Mouse (Mus musculus) stomach, postnatal 0 days (tissue): ENCODE results near the gene Senp5.

Experiments
- CTCF ChIP-seq: IDR thresholded peaks from 2 replicates; pipeline ENCODE4 v1.5.1; 2016; ENCODE audit warnings: antibody characterized with exemption, low read depth, mild to moderate bottlenecking, moderate library complexity
- EP300 ChIP-seq: optimal IDR thresholded peaks from 2 replicates; pipeline ENCODE3; 2016; ENCODE audit warnings: antibody characterized with exemption

DNA sequence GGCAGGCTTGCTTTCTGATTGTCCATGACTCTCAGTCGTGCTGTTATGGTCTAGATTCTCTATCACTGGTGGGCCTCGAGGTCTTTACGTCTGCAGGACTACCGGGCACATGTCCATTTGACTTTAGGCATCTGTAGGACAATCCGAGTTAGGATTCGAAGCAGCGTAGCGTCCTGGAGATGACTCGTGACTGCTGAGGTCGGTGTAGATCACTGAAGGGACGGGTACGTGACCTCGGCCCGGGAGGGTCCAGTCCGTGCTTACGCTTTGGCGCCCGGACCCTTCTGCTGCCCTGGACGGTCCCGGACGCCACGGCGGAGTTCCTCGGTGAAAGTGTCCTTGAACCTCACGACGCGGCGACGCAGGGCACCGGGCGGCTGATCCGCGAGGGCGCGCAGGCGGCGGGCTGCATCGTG lies 55.2 kb downstream of the Senp5 start:
- TF ChIP-seq CTCF (no peak), EP300 (no peak)
